Mouse (Mus musculus): Measurements from ENCODE around the gene Fgf12.

The Fgf12 gene

GRCm38 (mm10) chr16:28289689-28290330 is 463.1 kb downstream of the Fgf12 start:
- DNase-seq = no peak

DNA sequence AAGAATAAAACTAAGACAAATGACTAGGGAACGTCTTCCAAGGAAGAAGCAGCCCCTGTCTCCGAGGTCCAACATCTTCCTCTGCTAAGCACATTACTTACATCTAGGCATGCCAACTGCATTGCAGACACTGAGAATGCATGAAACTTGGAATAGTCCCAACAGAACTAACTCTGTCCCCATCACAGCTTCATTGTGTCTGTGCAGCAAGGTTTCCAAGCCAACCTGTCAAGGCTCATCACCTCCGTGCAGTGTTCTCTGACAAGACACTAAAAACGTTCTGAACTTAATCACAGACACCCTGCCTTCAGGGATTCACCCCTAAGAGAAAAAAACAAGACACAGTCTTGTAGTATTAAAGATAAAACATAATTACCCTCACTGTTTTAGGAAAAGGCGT is 495.0 kb downstream of the Fgf12 start:
- DNase-seq = no peak

- DNase-seq = no peak
These were observed 498.6 kb downstream of the Fgf12 start for GRCm38 (mm10) chr16:28254303-28254702.

DNA sequence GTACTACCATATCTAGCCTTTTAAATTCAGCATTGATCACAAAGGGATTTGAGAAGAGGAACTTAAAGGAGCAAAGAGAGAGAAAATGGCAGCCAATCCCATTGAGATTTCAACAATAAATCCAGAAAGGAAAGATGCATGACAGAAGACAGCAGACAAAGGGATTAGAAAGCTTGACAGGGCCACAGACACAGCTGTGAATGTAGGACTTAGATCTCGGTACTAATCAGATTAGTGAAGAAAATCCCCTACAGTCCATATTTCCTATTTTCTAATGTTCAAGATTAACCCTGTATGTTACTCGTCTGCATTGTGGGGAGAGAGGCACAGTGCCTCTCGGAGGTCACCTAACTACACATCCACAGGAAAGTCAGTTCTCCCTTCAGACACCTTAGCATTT is 500.9 kb downstream of the Fgf12 start:
- DNase-seq = no peak

GRCm38 (mm10) chr16:28242867-28243649 is 509.8 kb downstream of the Fgf12 start:
- no peak for DNase-seq

DNA sequence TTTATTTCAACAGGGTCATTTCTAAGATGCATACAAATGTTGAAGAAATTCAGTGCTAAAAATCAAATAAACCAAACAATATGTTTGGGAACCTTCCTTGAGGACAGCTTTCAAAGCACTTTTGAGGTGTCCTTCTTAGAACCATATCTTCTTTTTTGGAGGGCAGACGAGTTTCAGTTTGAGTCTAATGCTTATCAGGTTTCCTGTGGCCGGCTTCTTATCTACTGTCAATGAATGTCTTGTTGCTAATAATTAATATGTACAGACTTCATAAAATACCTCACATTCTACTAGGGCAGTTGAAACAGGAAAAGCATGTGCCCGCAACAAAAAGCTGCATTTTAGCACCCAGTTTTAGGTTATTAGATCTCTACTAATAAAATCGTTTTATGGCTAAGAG is 513.5 kb downstream of the Fgf12 start:
- DNase-seq = no peak

GRCm38 (mm10) chr16:28238019-28238868 is 514.6 kb downstream of the Fgf12 start:
- no peak for DNase-seq

GRCm38 (mm10) chr16:28215930-28216329 is 536.9 kb downstream of the Fgf12 start:
- no peak for DNase-seq

DNA sequence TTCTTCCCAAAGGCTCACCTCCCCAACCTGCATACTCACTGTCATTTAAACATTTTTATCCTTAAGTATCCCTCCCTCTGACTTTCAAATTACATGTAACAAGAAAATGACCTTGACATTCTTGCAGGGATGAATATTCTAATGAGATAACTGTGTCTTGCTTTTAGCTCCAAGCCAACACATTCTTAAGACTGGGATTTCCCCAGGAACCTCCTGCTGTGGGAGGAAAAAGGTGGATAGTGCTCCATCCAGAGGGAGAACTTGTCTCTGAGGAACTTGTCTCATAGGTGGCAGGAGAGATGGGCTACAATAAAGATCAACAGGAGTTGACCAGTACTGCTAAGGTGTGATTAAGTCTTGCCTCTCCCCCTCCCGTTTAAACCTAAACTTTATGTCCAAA is 540.5 kb downstream of the Fgf12 start:
- no peak for DNase-seq

- DNase-seq = no peak
These were observed 596.4 kb downstream of the Fgf12 start for GRCm38 (mm10) chr16:28156443-28156842.

- DNase-seq = no peak
These were observed 611.9 kb downstream of the Fgf12 start for GRCm38 (mm10) chr16:28140972-28141371.

GRCm38 (mm10) chr16:28127006-28127405 is 625.9 kb downstream of the Fgf12 start:
- no peak for DNase-seq
